Mouse (Mus musculus) liver (tissue): ENCODE measurements around the gene Unc5b.

ENCODE experiments used
- DNase-seq: peaks from one replicate; pipeline ENCODE4 v3.0.0-alpha.2; 2020; ENCODE audit warnings: mixed read lengths

Gene Unc5b

GRCm38 (mm10) chr10:60718491-60718890 lies 112.9 kb downstream of the Unc5b start:
- no peak for DNase-seq

- DNase-seq = no peak
Measured at GRCm38 (mm10) chr10:60716449-60716848, 114.9 kb downstream of the Unc5b start.
